Mouse (Mus musculus): Measurements from ENCODE around the gene N4bp2l1.

- TF ChIP-seq CTCF (IDR thresholded peaks at IDR 0.05; ENCODE audit: low read depth, low read length) (no peak), POLR2A (IDR thresholded peaks at IDR 0.05; ENCODE audit: extremely low read depth, insufficient read depth, low read length) (no peak)
Measured at GRCm38 (mm10) chr5:150618599-150619355, 21.8 kb upstream of the N4bp2l1 start.
